Mouse (Mus musculus): ENCODE data around the gene F830045P16Rik.

DNA sequence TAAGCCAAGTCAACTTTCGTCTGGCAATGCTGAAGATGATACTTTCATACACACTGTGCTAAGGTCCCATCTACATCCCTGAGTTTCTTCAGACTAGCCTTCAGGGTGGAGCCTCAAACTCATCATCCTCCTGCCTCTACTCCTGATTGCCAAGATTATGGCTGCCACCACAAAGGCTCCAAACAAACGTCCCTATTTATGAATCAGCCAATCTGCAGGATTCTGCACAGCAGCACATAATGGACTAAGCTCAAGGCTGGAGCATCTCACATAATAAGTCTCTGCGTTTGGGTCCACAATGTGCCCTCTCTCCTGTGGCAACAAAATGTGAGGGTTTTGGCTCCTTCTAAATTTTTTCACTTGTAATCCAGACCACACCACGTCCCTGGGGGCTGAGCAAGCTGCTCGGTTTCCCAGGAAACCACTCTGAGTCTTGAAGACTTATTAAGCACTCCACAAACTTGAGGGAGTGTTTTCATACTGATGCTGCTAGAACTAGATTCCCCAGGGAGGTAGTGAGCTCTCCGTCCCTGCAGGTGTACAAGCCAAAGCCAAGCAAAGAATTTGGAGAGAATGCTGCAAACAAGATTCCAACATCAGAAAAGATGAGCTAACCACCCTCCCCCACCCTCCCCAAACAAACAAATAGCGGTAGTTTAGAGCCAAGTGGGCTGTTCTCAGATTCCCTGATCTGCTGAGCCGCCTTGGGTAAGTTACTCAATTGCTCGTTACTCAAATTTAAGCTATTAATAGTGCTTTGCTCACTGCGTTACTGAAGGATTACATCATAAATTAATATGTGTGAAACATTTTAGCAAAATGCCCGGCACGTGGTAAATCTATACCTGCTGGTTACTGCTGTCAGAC is 21.8 kb upstream of the F830045P16Rik start:
- TF ChIP-seq CTCF (IDR thresholded peaks at IDR 0.05; ENCODE audit: extremely low read depth, insufficient read length, insufficient replicate concordance, low read depth, low read length): no peak
- no peak for TF ChIP-seq POLR2A (IDR thresholded peaks at IDR 0.05; ENCODE audit: low read depth, low read length)

Data from small intestine, adult 2 months (tissue).